Mouse (Mus musculus) hematopoietic stem cell, adult 5-6 weeks (primary cell): ENCODE data around the gene Cep41. TPM values are rescaled to one million over a fixed set of nuclear protein-coding genes. Genes with fewer than 3 reads are reported as not detected.
A peak's percentile ranks its signal among the peaks of the same experiment; 100 is the strongest.

Source experiments
- ATAC-seq, 2 experiments: fragments of 125-278 bp in 1 of 2; replicated peaks in 1 of 2; 2 replicates each; pipeline ENCODE4 v1.8.0; 2016 to 2017; ENCODE audit warnings: inconsistent platforms in 2 of 2, mild to moderate bottlenecking in 2 of 2, moderate number of reproducible peaks in 2 of 2, low read depth in 1 of 2, moderate TSS enrichment in 1 of 2; ENCODE audit not compliant: low FRiP score in 2 of 2, poor library complexity in 2 of 2, severe bottlenecking in 2 of 2, insufficient read depth in 1 of 2, low TSS enrichment in 1 of 2
- total RNA-seq: library from RNA; stranded (forward); fragments of 172-1452, 232-1000 nt; gene quantifications from 2 replicates; pipeline ENCODE4 v1.2.3, GENCODE M21; 2017

The Cep41 gene
- total RNA-seq, 1 experiment from 2014 or later = 16.6 TPM

GRCm38 (mm10) chr6:30617020-30617958 lies 76.3 kb downstream of the Cep41 start:
- ATAC-seq = peak; percentile 36 to 53; a peak in 3 of 4 replicates

GRCm38 (mm10) chr6:30616491-30616941 lies 77.0 kb downstream of the Cep41 start:
- peak; percentile 76 to 81 for ATAC-seq

- ATAC-seq = no peak
Observed at GRCm38 (mm10) chr6:30615741-30616140, 77.8 kb downstream of the Cep41 start.

GRCm38 (mm10) chr6:30614251-30614650 lies 79.3 kb downstream of the Cep41 start:
- ATAC-seq = no peak

- no peak for ATAC-seq
Observed at GRCm38 (mm10) chr6:30611212-30611611, 82.3 kb downstream of the Cep41 start.

- no peak for ATAC-seq
Observed at GRCm38 (mm10) chr6:30610710-30611109, 82.8 kb downstream of the Cep41 start, which contains the start of gene Cpa5. Gene Cpa5 (plus strand): TSS chr6:30611010.

DNA sequence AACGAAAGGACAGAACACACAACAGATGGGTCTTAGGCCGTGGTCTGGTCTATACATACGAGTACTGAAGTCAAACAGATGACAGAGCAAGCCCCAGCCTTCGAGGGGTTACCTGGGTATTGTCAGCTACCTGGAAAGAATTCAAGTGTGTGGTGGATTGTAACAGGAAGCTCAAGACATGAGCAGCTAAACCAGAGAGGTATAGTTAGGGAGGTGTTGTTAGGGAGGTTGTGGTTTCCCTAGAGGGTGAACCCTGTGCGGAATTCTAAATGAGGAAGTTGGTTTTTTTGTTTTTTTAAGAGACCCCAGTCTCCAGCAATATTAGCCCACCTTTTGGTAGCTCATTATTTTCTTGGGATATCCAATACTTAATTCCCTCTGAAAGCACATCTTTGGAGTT lies 87.9 kb downstream of the Cep41 start:
- peak; percentile 86 to 88 for ATAC-seq

- no peak for ATAC-seq
Observed at GRCm38 (mm10) chr6:30605111-30605510, 88.4 kb downstream of the Cep41 start.

GRCm38 (mm10) chr6:30604342-30604867 lies 89.1 kb downstream of the Cep41 start:
- ATAC-seq = no peak

Other genes starting within 250 kb of the Cep41 start
- gene Tmem209, start 184.0 kb downstream of the Cep41 start, total RNA-seq = 35.0 and 56.3 TPM in 2 replicates
- gene Ssmem1, start 183.9 kb downstream of the Cep41 start, total RNA-seq = not detected in 2 replicates
- 0.20 and 1.2 TPM in 2 replicates for gene Cpa2, start 152.2 kb downstream of the Cep41 start, total RNA-seq
- gene Cpa4, start 125.4 kb downstream of the Cep41 start, total RNA-seq = not detected in 2 replicates
- gene Cpa5, start 82.7 kb downstream of the Cep41 start, total RNA-seq = not detected in 2 replicates
- not detected in 2 replicates for gene Cpa1, start 54.5 kb downstream of the Cep41 start, total RNA-seq
- gene Mest, start 29.8 kb upstream of the Cep41 start, total RNA-seq = 0.25 and 2.1 TPM in 2 replicates
- gene Copg2, start 203.0 kb upstream of the Cep41 start, total RNA-seq = 51.7 and 58.3 TPM in 2 replicates
- gene Tsga13, start 221.8 kb upstream of the Cep41 start, total RNA-seq = not detected in 2 replicates